Mouse (Mus musculus): ENCODE results near the gene Herc4. TPM values are rescaled to one million over a fixed set of nuclear protein-coding genes. Genes with fewer than 3 reads are reported as not detected.

Gene Herc4
- total and polyA plus RNA-seq, 2 experiments from 2014 or later: 25.0 to 45.1 TPM

- Histone ChIP-seq H3K4me3 (ENCODE audit: low read depth, low read length) (no peak overlapping the region), H3K4me1 (ENCODE audit: control insufficient read depth, insufficient read depth) (peaks cover 7% of the 10 kb centered on the region; the same call in 1 of the 2 replicates), H3K9me3 (replicated peaks; ENCODE audit: control insufficient read depth, low read length) (no peaks in the 10 kb centered on the region), H3K27me3 (ENCODE audit: control insufficient read depth, insufficient read depth, low read length) (no peaks in the 10 kb centered on the region), H3K4me2 (ENCODE audit: low read depth, low read length) (no peak overlapping the region), H3K27ac (ENCODE audit: low read depth) (no peak overlapping the region), H3K9ac (replicated peaks; ENCODE audit: low read depth, low read length) (no peak overlapping the region), H3K36me3 (replicated peaks; ENCODE audit: control insufficient read depth, insufficient read depth, low read length) (no peaks in the 10 kb centered on the region)
- TF ChIP-seq EP300 (IDR thresholded peaks at IDR 0.05; ENCODE audit: low read depth) (no peak), CTCF (IDR thresholded peaks at IDR 0.05; ENCODE audit: low read depth) (no peak)
- 61% methylated on average over 2 of the region's 2 CpGs for WGBS
- DNase-seq (ENCODE audit: low spot score): no peak
- ATAC-seq (ENCODE audit: insufficient read depth, low read depth): no peak
Measured at GRCm38 (mm10) chr10:63240868-63241271, 2.7 kb upstream of the Herc4 start.

GRCm38 (mm10) chr10:63242798-63243435, 693 bp upstream of the Herc4 start:
- peak overlapping the region; percentile 99 for H3K27ac ChIP-seq (ENCODE audit: low read depth)
- DNase-seq (ENCODE audit: low spot score): no peak
- H3K9me3 ChIP-seq (replicated peaks; ENCODE audit: control insufficient read depth, low read length): no peaks in the 10 kb centered on the region
- no peaks in the 10 kb centered on the region for H3K27me3 ChIP-seq (ENCODE audit: control insufficient read depth, insufficient read depth, low read length)
- peak overlapping the region; percentile 100 for H3K4me3 ChIP-seq (ENCODE audit: low read depth, low read length)
- 0 out of 2 replicates have a peak, but pooled peaks cover 4% of the 10 kb centered on the region for H3K36me3 ChIP-seq (replicated peaks; ENCODE audit: control insufficient read depth, insufficient read depth, low read length)
- H3K4me1 ChIP-seq (ENCODE audit: control insufficient read depth, insufficient read depth): peaks cover 7% of the 10 kb centered on the region; the same call in 1 of the 2 replicates
- WGBS: 19% methylated on average over 12 of the region's 12 CpGs
- TF ChIP-seq EP300 (IDR thresholded peaks at IDR 0.05; ENCODE audit: low read depth): no peak
- no peak for TF ChIP-seq CTCF (IDR thresholded peaks at IDR 0.05; ENCODE audit: low read depth)
- no peak for ATAC-seq (ENCODE audit: insufficient read depth, low read depth)
- H3K9ac ChIP-seq (replicated peaks; ENCODE audit: low read depth, low read length): peak overlapping the region; percentile 51; the same call in 1 of the 2 replicates
- H3K4me2 ChIP-seq (ENCODE audit: low read depth, low read length): peak overlapping the region; percentile 63

- no peak for DNase-seq (ENCODE audit: low spot score)
- TF ChIP-seq EP300 (IDR thresholded peaks at IDR 0.05; ENCODE audit: low read depth) (no peak), CTCF (IDR thresholded peaks at IDR 0.05; ENCODE audit: low read depth) (no peak)
- H3K27me3 ChIP-seq (ENCODE audit: control insufficient read depth, insufficient read depth, low read length): no peaks in the 10 kb centered on the region
- H3K4me2 ChIP-seq (ENCODE audit: low read depth, low read length): peak overlapping the region; percentile 79
- peak overlapping the region; percentile 100 for H3K4me3 ChIP-seq (ENCODE audit: low read depth, low read length)
- ATAC-seq (ENCODE audit: insufficient read depth, low read depth): peak; percentile 62
- no peaks in the 10 kb centered on the region for H3K9me3 ChIP-seq (replicated peaks; ENCODE audit: control insufficient read depth, low read length)
- H3K36me3 ChIP-seq (replicated peaks; ENCODE audit: control insufficient read depth, insufficient read depth, low read length): 0 out of 2 replicates have a peak, but pooled peaks cover 4% of the 10 kb centered on the region
- under 1% methylated on average over 39 of the region's 41 CpGs for WGBS
- peak overlapping the region; percentile 99 for H3K27ac ChIP-seq (ENCODE audit: low read depth)
- H3K9ac ChIP-seq (replicated peaks; ENCODE audit: low read depth, low read length): peak overlapping the region; percentile 96
- peaks cover 7% of the 10 kb centered on the region; the same call in 1 of the 2 replicates for H3K4me1 ChIP-seq (ENCODE audit: control insufficient read depth, insufficient read depth)
Measured at GRCm38 (mm10) chr10:63244055-63244671, 553 bp downstream of the Herc4 start.

DNA sequence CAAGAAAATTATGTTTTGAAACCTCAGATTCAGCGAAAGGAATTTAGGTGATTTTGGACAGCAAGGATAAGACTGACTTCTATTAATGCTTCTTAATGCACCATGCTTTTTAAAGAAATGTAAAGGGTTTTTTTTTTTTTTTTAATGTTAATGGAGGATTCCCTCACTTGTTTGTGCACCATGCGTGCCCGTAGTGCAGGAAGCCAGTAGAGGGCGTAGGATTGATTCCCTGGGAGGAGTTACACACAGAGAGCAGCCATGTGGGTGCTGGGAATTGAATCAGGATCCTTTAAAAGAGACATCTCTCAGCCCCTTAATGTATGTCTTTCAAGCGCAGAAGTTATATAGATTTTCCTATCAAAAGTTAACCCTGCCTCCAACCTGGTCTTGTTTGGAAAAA, 1.1 kb downstream of the Herc4 start:
- Histone ChIP-seq H3K9ac (replicated peaks; ENCODE audit: low read depth, low read length) (peak overlapping the region; percentile 96), H3K36me3 (replicated peaks; ENCODE audit: control insufficient read depth, insufficient read depth, low read length) (peaks cover 6% of the 10 kb centered on the region), H3K4me2 (ENCODE audit: low read depth, low read length) (peak overlapping the region; percentile 79), H3K4me3 (ENCODE audit: low read depth, low read length) (peak overlapping the region; percentile 100), H3K4me1 (ENCODE audit: control insufficient read depth, insufficient read depth) (peaks cover 7% of the 10 kb centered on the region; the same call in 1 of the 2 replicates), H3K9me3 (replicated peaks; ENCODE audit: control insufficient read depth, low read length) (no peaks in the 10 kb centered on the region), H3K27ac (ENCODE audit: low read depth) (peak overlapping the region; percentile 99), H3K27me3 (ENCODE audit: control insufficient read depth, insufficient read depth, low read length) (no peaks in the 10 kb centered on the region)
- ATAC-seq (ENCODE audit: insufficient read depth, low read depth): no peak
- 18% methylated on average over 5 of the region's 5 CpGs for WGBS
- peak; percentile 60 for DNase-seq (ENCODE audit: low spot score)
- TF ChIP-seq CTCF (IDR thresholded peaks at IDR 0.05; ENCODE audit: low read depth): peak; percentile 39
- no peak for TF ChIP-seq EP300 (IDR thresholded peaks at IDR 0.05; ENCODE audit: low read depth)

GRCm38 (mm10) chr10:63245846-63246245, 2.2 kb downstream of the Herc4 start:
- ATAC-seq (ENCODE audit: insufficient read depth, low read depth) (no peak), DNase-seq (ENCODE audit: low spot score) (no peak)
- Histone ChIP-seq H3K4me1 (ENCODE audit: control insufficient read depth, insufficient read depth) (peaks cover 7% of the 10 kb centered on the region; the same call in 1 of the 2 replicates), H3K27ac (ENCODE audit: low read depth) (no peak overlapping the region), H3K4me2 (ENCODE audit: low read depth, low read length) (peak overlapping the region; percentile 17; the same call in 1 of the 2 replicates), H3K27me3 (ENCODE audit: control insufficient read depth, insufficient read depth, low read length) (no peaks in the 10 kb centered on the region), H3K36me3 (replicated peaks; ENCODE audit: control insufficient read depth, insufficient read depth, low read length) (peaks cover 17% of the 10 kb centered on the region), H3K9ac (replicated peaks; ENCODE audit: low read depth, low read length) (no peak overlapping the region), H3K4me3 (ENCODE audit: low read depth, low read length) (no peak overlapping the region), H3K9me3 (replicated peaks; ENCODE audit: control insufficient read depth, low read length) (no peaks in the 10 kb centered on the region)
- no peak for TF ChIP-seq CTCF (IDR thresholded peaks at IDR 0.05; ENCODE audit: low read depth)
- no peak for TF ChIP-seq EP300 (IDR thresholded peaks at IDR 0.05; ENCODE audit: low read depth)
- WGBS: 88% methylated on average over 3 of the region's 3 CpGs
